Mouse (Mus musculus) spleen, adult 2 months (tissue): ENCODE data around the gene Rsad2. TPM values are rescaled to one million over a fixed set of nuclear protein-coding genes. Genes with fewer than 3 reads are reported as not detected.

Experiments used
- DNase-seq, 2 experiments: peaks; one replicate each; pipeline versions ENCODE4 v3.0.0 to v3.0.0-alpha.2; 2012 to 2021; ENCODE audit warnings: low spot score in 2 of 2, low read depth in 1 of 2
- H3K27ac ChIP-seq: fragments of 200-500 bp; 2 replicates; pipeline ENCODE4 v1.5.1; 2012; ENCODE audit warnings: low read length, inconsistent platforms; ENCODE audit not compliant: insufficient read depth
- H3K27me3 ChIP-seq: fragments of 200-500 bp; 2 replicates; pipeline ENCODE4 v1.6.1; 2012; ENCODE audit warnings: mild to moderate bottlenecking, moderate library complexity, low read length, inconsistent platforms; ENCODE audit not compliant: control insufficient read depth, insufficient read depth
- H3K36me3 ChIP-seq: fragments of 200-500 bp; 2 replicates; pipeline ENCODE4 v1.6.1; 2012; ENCODE audit warnings: mild to moderate bottlenecking, low read length, inconsistent platforms; ENCODE audit not compliant: control insufficient read depth, insufficient read depth
- H3K4me1 ChIP-seq: fragments of 200-500 bp; 2 replicates; pipeline ENCODE4 v1.6.1; 2011; ENCODE audit warnings: inconsistent platforms; ENCODE audit not compliant: control insufficient read depth, insufficient read depth, insufficient read length
- H3K4me3 ChIP-seq: fragments of 200-500 bp; 2 replicates; pipeline ENCODE4 v1.5.1; 2011; ENCODE audit warnings: mild to moderate bottlenecking, inconsistent platforms; ENCODE audit not compliant: insufficient read depth, insufficient read length; ENCODE audit errors: extremely low read depth
- CTCF ChIP-seq: fragments of 200-500 bp; IDR thresholded peaks from 2 replicates; pipeline ENCODE4 v1.5.1; 2011; ENCODE audit warnings: mild to moderate bottlenecking, inconsistent platforms; ENCODE audit not compliant: insufficient read depth, insufficient read length, insufficient replicate concordance; ENCODE audit errors: extremely low read depth
- POLR2A ChIP-seq: fragments of 200-500 bp; IDR thresholded peaks from 2 replicates; pipeline ENCODE4 v1.6.1; 2011; ENCODE audit warnings: low read depth, low read length, inconsistent platforms
- WGBS: fragments of 180-500 bp; shearing (Covaris S2); methylation state at CpG from one replicate; pipeline ENCODE4 v1.1.7; 2018; 5-methylcytosine and 5-hydroxymethylcytosine counted together
- polyA plus RNA-seq: library from polyadenylated mRNA; depleted of rRNA; stranded (reverse); fragments of >200 nt; gene quantifications from 2 replicates; pipeline ENCODE4 v1.2.3, GENCODE M21; 2012

The Rsad2 gene
- polyA plus RNA-seq, 1 experiment: 19.8 TPM

DNA sequence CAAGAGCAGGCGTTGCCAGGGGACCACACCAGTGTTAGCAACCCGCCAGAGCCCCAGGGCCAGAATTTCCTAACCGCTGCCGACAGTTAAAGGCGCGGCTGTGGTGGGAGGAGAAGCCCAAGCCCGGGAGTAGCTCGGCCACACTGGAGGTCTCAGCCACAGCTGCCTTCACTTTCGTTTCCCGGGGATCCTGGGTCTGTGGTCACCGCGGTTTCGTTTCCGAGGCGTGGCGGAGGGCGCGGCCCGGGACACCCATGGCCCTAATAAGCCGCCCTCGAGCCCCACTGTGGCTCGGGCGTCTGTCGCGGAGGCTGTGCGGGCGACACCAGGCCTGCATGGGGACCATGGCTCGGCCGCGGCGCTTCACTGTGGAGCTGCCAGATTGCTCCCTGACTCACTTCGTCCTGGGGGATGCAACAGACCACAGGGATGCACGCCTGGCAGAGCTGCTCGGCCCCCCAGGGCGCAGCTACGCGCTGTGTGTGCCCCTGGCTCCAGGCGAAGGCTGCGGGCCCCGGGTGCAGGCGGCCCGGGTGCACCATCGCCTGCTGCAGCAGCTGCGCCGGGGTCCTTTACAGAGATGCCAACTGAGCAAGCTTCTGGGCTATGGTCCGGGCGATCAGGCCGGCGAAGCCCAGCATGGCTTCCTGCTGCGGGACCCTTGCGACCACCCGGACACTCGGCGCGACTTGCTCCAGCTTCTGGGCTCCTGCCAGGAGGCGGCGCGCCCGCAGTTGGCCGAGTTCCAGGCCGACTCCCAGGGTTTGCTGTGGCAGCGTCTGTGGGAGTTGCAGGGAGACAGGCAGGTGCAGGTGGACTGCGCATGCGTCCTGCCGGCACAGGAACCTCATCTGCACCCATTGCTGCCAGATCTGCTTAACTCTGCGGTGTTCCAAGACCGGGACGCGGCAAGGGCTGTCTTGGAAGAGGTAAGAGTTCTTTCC lies 13.1 kb upstream of the Rsad2 start, which contains the start of gene Cmpk2:
Cmpk2 (plus strand) TSS at position 107 of the 944 bp plus-strand sequence.
- peaks cover 5% of the 10 kb centered on the region for H3K36me3 ChIP-seq
- H3K27ac ChIP-seq: peak within 1 kb of the TSS; percentile 72
- TF ChIP-seq POLR2A (no peak), CTCF (no peak)
- H3K4me3 ChIP-seq: peak within 1 kb of the TSS; percentile 66
- H3K4me1 ChIP-seq: peaks cover 6% of the 10 kb centered on the region
- DNase-seq: peak; percentile 63 to 84
- no peaks in the 10 kb centered on the region for H3K27me3 ChIP-seq
- under 1% methylated on average over 69 of the region's 69 CpGs for WGBS

- DNase-seq: no peak
- peaks cover 6% of the 10 kb centered on the region; the same call in 1 of the 2 replicates for H3K4me1 ChIP-seq
- H3K27ac ChIP-seq: no peak overlapping the region
- no peaks in the 10 kb centered on the region for H3K27me3 ChIP-seq
- TF ChIP-seq POLR2A: no peak
- no peak for TF ChIP-seq CTCF
- 69% methylated on average over 5 of the region's 5 CpGs for WGBS
- no peak overlapping the region for H3K4me3 ChIP-seq
- no peaks in the 10 kb centered on the region for H3K36me3 ChIP-seq
Measured at GRCm38 (mm10) chr12:26465600-26465999, 9.3 kb upstream of the Rsad2 start.

DNA sequence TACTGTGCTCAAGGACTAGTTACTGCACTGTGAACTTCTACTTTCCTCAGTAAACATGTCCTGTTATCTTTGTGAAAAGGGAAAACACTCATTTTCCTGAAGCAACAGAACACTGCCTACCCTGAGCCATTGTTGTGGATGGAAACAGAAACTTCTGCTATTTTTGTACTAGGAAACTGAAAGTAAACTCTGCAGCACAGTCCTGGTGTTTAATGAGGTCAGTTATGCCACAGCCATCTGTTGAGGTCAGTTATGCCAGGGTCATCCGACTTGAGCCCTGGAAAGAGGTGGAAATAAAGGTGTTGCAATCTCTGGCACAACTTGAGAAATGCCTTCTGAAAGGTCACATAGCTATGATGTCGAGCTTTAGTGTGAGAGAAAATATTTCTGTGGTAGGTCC lies 3.8 kb upstream of the Rsad2 start:
- Histone ChIP-seq H3K27ac (peak overlapping the region; percentile 56; the same call in 1 of the 2 replicates), H3K36me3 (no peaks in the 10 kb centered on the region), H3K4me1 (peaks cover 22% of the 10 kb centered on the region; the same call in 1 of the 2 replicates), H3K27me3 (no peaks in the 10 kb centered on the region), H3K4me3 (no peak overlapping the region)
- no peak for DNase-seq
- TF ChIP-seq POLR2A (no peak), CTCF (no peak)
- 6% methylated on average over 2 of the region's 2 CpGs for WGBS

DNA sequence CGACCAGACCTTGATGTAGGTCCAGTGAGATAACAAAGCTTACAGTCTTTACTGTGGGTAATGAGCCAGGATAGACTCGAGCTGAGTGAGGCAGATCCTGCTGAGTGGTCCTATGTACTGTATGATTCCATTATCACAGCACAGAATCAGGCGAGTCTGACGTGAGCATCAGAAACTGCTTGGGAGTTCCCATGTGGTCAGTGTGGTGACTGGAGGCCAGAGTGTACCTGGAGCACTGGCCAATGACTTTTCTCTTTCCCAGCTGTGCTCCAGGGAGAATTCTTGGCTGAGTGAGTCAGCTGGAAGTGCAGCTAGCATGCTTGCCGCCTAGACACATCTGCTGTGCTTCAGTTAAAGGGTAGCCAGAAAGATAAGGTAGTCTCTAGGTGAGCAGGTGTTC lies 1.6 kb downstream of the Rsad2 start:
- WGBS: 67% methylated on average over 5 of the region's 5 CpGs
- no peak overlapping the region for H3K4me3 ChIP-seq
- H3K4me1 ChIP-seq: peaks cover 17% of the 10 kb centered on the region; the same call in 1 of the 2 replicates
- no peaks in the 10 kb centered on the region for H3K27me3 ChIP-seq
- TF ChIP-seq POLR2A: no peak
- no peak for TF ChIP-seq CTCF
- H3K36me3 ChIP-seq: no peaks in the 10 kb centered on the region
- no peak for DNase-seq
- no peak overlapping the region for H3K27ac ChIP-seq

- no peak for TF ChIP-seq CTCF
- TF ChIP-seq POLR2A: no peak
- no peaks in the 10 kb centered on the region for H3K36me3 ChIP-seq
- peaks cover 14% of the 10 kb centered on the region; the same call in 1 of the 2 replicates for H3K4me1 ChIP-seq
- H3K27me3 ChIP-seq: no peaks in the 10 kb centered on the region
- no peak overlapping the region for H3K4me3 ChIP-seq
- no peak for DNase-seq
- 19% methylated on average over 4 of the region's 4 CpGs for whole genome bisulfite sequencing
- no peak overlapping the region for H3K27ac ChIP-seq
Measured at GRCm38 (mm10) chr12:26452951-26453350, 3.3 kb downstream of the Rsad2 start.

DNA sequence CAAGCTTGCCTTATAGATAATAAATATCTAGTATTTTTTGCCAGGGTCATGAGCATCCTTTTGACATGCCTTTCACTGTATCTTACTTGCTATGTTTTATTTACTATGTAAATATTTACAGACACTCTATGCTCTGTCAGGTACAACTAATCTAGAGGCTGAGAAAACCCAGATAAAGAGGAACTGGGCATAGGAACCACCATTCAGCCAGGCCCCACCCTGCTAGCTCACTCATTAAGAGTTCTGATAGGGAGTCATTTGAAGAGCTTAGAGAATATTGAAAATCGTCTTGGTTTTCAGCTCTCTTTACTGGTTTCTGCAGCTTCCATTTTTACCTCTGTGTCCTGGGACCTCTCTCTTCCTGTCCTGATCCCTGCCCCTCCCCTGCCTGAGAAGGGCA lies 5.1 kb downstream of the Rsad2 start:
- DNase-seq: no peak
- H3K27me3 ChIP-seq: no peaks in the 10 kb centered on the region
- no peaks in the 10 kb centered on the region for H3K36me3 ChIP-seq
- H3K27ac ChIP-seq: no peak overlapping the region
- peaks cover 9% of the 10 kb centered on the region; the same call in 1 of the 2 replicates for H3K4me1 ChIP-seq
- TF ChIP-seq POLR2A (no peak), CTCF (no peak)
- WGBS: 9% methylated on average over 1 of the region's 1 CpGs
- no peak overlapping the region for H3K4me3 ChIP-seq
